In genomic region chr1:171410947-171411484, GRCm38 (mm10) we compare ENCODE assay signal across 8 mouse cellular contexts. TPM values are rescaled to one million over a fixed set of nuclear protein-coding genes. Genes with fewer than 3 reads are reported as not detected.
DNase-seq lines count a peak whose midpoint lies in the region; ATAC-seq and TF ChIP-seq lines count a peak whose summit lies in the region.

Gene Usf1 (plus strand): TSS chr1:171411313.

- peak; percentile 41 for TF ChIP-seq POLR2A in olfactory bulb, adult 2 months (IDR thresholded peaks at IDR 0.05; ENCODE audit: insufficient read depth, low read depth, low read length)
- peak; percentile 80; the same call in 1 of the 2 replicates for TF ChIP-seq POLR2A in thymus, adult 2 months (IDR thresholded peaks at IDR 0.05; ENCODE audit: control insufficient read depth, extremely low read depth, insufficient read depth, low read length, poor library complexity)

- peaks cover 25% of the 10 kb centered on the region for H3K36me3 ChIP-seq in G1E (replicated peaks)
- peaks cover 9% of the 10 kb centered on the region for H3K36me3 ChIP-seq in forebrain, embryonic 16.5 days (ENCODE audit: control insufficient read depth, insufficient read depth)
- H3K36me3 ChIP-seq in lung, embryonic 14.5 days (ENCODE audit: insufficient read depth): peaks cover 19% of the 10 kb centered on the region
- peaks cover 29% of the 10 kb centered on the region for H3K36me3 ChIP-seq in thymus, adult 2 months (ENCODE audit: control insufficient read depth, insufficient read depth, low read length)

- peak within 1 kb of the TSS; percentile 87 for H3K4me3 ChIP-seq in G1E (ENCODE audit: low read depth, low read length)
- peak within 1 kb of the TSS; percentile 60 for H3K4me3 ChIP-seq in forebrain, embryonic 16.5 days (replicated peaks; ENCODE audit: low read length)
- peak within 1 kb of the TSS; percentile 99 for H3K4me3 ChIP-seq in layer of hippocampus, adult 2 months
- peak within 1 kb of the TSS; percentile 94 for H3K4me3 ChIP-seq in lung, embryonic 14.5 days (ENCODE audit: low read depth, low read length)
- H3K4me3 ChIP-seq in olfactory bulb, adult 2 months (ENCODE audit: insufficient read depth, low read depth, low read length): peak within 1 kb of the TSS; percentile 92
- peak within 1 kb of the TSS; percentile 90 for H3K4me3 ChIP-seq in thymus, adult 2 months (ENCODE audit: control insufficient read depth, insufficient read depth, low read length)

- H3K9me3 ChIP-seq in G1E (replicated peaks): no peaks in the 10 kb centered on the region
- H3K9me3 ChIP-seq in forebrain, embryonic 16.5 days (ENCODE audit: control insufficient read depth, low read length): no peaks in the 10 kb centered on the region
- no peaks in the 10 kb centered on the region for H3K9me3 ChIP-seq in lung, embryonic 14.5 days (ENCODE audit: low read depth, low read length)

- peak; percentile 90 for DNase-seq in G1E (ENCODE audit: low spot score)
- DNase-seq in cerebellum, adult 18-20 months: peak; percentile 95 to 96
- DNase-seq in heart, postnatal 36 days: peak; percentile 93 to 95
- peak; percentile 94 to 95 for DNase-seq in layer of hippocampus, adult 2 months (ENCODE audit: low spot score in 2 of 2)
- DNase-seq in lung, embryonic 14.5 days: peak; percentile 97
- DNase-seq in thymus, adult 2 months: peak; percentile 96

- TF ChIP-seq CTCF in G1E (IDR thresholded peaks at IDR 0.05; ENCODE audit: low read depth, low read length): no peak
- TF ChIP-seq CTCF in layer of hippocampus, adult 2 months (conservative IDR thresholded peaks at IDR 0.05): no peak; the same call in 1 of the 2 replicates
- TF ChIP-seq CTCF in lung, embryonic 14.5 days (IDR thresholded peaks at IDR 0.05; ENCODE audit: low read depth): no peak
- no peak for TF ChIP-seq CTCF in olfactory bulb, adult 2 months (IDR thresholded peaks at IDR 0.05; ENCODE audit: insufficient read depth, low read depth, low read length)
- peak; percentile 53; the same call in 1 of the 2 replicates for TF ChIP-seq CTCF in thymus, adult 2 months (IDR thresholded peaks at IDR 0.05; ENCODE audit: borderline replicate concordance, control insufficient read depth, extremely low read depth, insufficient read depth, low read length, poor library complexity)

- ATAC-seq in G1E (ENCODE audit: extremely low read depth, insufficient number of reproducible peaks, low FRiP score, poor library complexity, severe bottlenecking): peak; percentile 84
- peak; percentile 98 for ATAC-seq in forebrain, embryonic 16.5 days
- ATAC-seq in lung, embryonic 14.5 days (ENCODE audit: insufficient read depth): peak; percentile 96

- H3K27me3 ChIP-seq in G1E (ENCODE audit: insufficient read depth, low read length): peaks cover 19% of the 10 kb centered on the region
- H3K27me3 ChIP-seq in forebrain, embryonic 16.5 days (replicated peaks; ENCODE audit: control insufficient read depth, insufficient read depth, low read length): peaks cover 8% of the 10 kb centered on the region
- no peaks in the 10 kb centered on the region for H3K27me3 ChIP-seq in lung, embryonic 14.5 days (ENCODE audit: insufficient read depth, low read length)
- no peaks in the 10 kb centered on the region for H3K27me3 ChIP-seq in thymus, adult 2 months (ENCODE audit: control insufficient read depth, insufficient read depth, low read length)

- intact Hi-C loops in heart, postnatal 36 days (cut with DNase I): loop anchor here (1.0 to 5.0 kb wide), 6 partner anchors 41 to 119 kb away; partner anchors contain the start of genes Dedd and Klhdc9

- peaks cover 26% of the 10 kb centered on the region for H3K4me1 ChIP-seq in G1E (ENCODE audit: insufficient read depth, low read depth, low read length)
- H3K4me1 ChIP-seq in forebrain, embryonic 16.5 days (replicated peaks; ENCODE audit: control insufficient read depth, insufficient read depth, low read length): peaks cover 21% of the 10 kb centered on the region
- no peaks in the 10 kb centered on the region for H3K4me1 ChIP-seq in lung, embryonic 14.5 days (ENCODE audit: insufficient read depth)
- H3K4me1 ChIP-seq in olfactory bulb, adult 2 months (ENCODE audit: control insufficient read depth, insufficient read depth, low read length): peaks cover 15% of the 10 kb centered on the region
- peaks cover 6% of the 10 kb centered on the region for H3K4me1 ChIP-seq in thymus, adult 2 months (replicated peaks; ENCODE audit: control insufficient read depth, insufficient read depth, low read length)

- peak within 1 kb of the TSS; percentile 66 for H3K4me2 ChIP-seq in forebrain, embryonic 16.5 days (ENCODE audit: low read length)
- H3K4me2 ChIP-seq in lung, embryonic 14.5 days: peak within 1 kb of the TSS; percentile 60

- under 1% methylated on average over 36 of the region's 36 CpGs for WGBS in forebrain, embryonic 16.5 days
- WGBS in lung, embryonic 14.5 days: under 1% methylated on average over 36 of the region's 36 CpGs
- under 1% methylated on average over 36 of the region's 36 CpGs for WGBS in olfactory bulb, adult 2 months
- under 1% methylated on average over 36 of the region's 36 CpGs for WGBS in thymus, adult 2 months

- H3K27ac ChIP-seq in forebrain, embryonic 16.5 days (ENCODE audit: low read length): peak within 1 kb of the TSS; percentile 97
- H3K27ac ChIP-seq in layer of hippocampus, adult 2 months: peak within 1 kb of the TSS; percentile 99
- H3K27ac ChIP-seq in lung, embryonic 14.5 days (ENCODE audit: low read depth): peak within 1 kb of the TSS; percentile 95
- H3K27ac ChIP-seq in olfactory bulb, adult 2 months (ENCODE audit: insufficient read depth, low read depth, low read length): peak within 1 kb of the TSS; percentile 96
- H3K27ac ChIP-seq in thymus, adult 2 months (ENCODE audit: control insufficient read depth, insufficient read depth, low read length): peak within 1 kb of the TSS; percentile 71

- peak within 1 kb of the TSS; percentile 98 for H3K9ac ChIP-seq in forebrain, embryonic 16.5 days (replicated peaks; ENCODE audit: low read depth, low read length)
- peak within 1 kb of the TSS; percentile 93 for H3K9ac ChIP-seq in lung, embryonic 14.5 days

RNA-seq across cellular contexts. Expression of gene Usf1, which starts in this region (rescaled TPM):
- total RNA-seq in G1E (2014; fragmentation: Nextera tagmentation): 17.6 and 19.0 TPM in 2 replicates
- total RNA-seq in G1E (2017): 41.9 and 56.8 TPM in 2 replicates
- 30.0 and 38.9 TPM in 2 replicates for polyA plus RNA-seq in G1E (2012)
- 207 and 226 TPM in 2 replicates for polyA plus RNA-seq in forebrain, embryonic 16.5 days (2015; fragmentation: Nextera tagmentation; extraction: Ambion mirVana)
- total RNA-seq in heart, postnatal 36 days (2021): 10 to 100 TPM; 41.0 to 52.1 TPM
- 100 to 1,000 TPM; 126 to 128 TPM for total RNA-seq in layer of hippocampus, adult 2 months (2021)
- 81.0 and 81.9 TPM in 2 replicates for polyA plus RNA-seq in lung, embryonic 14.5 days (2014; fragmentation: Nextera tagmentation; extraction: Ambion mirVana)
- not detected in 2 replicates for polyA plus RNA-seq in olfactory bulb, adult 2 months (2012; ENCODE audit: insufficient read depth, insufficient read length, low replicate concordance, missing spikeins)
- 177 and 184 TPM in 2 replicates for polyA plus RNA-seq in thymus, adult 2 months (2012; rRNA removed)

Comparison
In these comparisons a context has a peak if more than half of its experiments do, and no peak if none do; other contexts are left out.
1. Peak in every context shown above with its lines: DNase-seq, ATAC-seq, H3K4me3 ChIP-seq and H3K27ac ChIP-seq.
2. RNA of gene Usf1 (polyA plus RNA-seq): 207 to 226 TPM in forebrain, embryonic 16.5 days, 177 to 184 TPM in thymus, adult 2 months, 81.0 to 81.9 TPM in lung, embryonic 14.5 days and 30.0 to 38.9 TPM in G1E; not detected in olfactory bulb, adult 2 months; every median in the first group is over 10 times any median in the second.